Mouse (Mus musculus): Measurements from ENCODE around the gene Ipo7. TPM values are rescaled to one million over a fixed set of nuclear protein-coding genes. Genes with fewer than 3 reads are reported as not detected.
"Not testable (repeated sequence)": the region's sequence is repeated elsewhere in the genome, so short reads cannot be mapped to it uniquely, and the experiment has no call there.

Ipo7 gene
- polyA plus RNA-seq, 1 experiment = 54.4 TPM

DNA sequence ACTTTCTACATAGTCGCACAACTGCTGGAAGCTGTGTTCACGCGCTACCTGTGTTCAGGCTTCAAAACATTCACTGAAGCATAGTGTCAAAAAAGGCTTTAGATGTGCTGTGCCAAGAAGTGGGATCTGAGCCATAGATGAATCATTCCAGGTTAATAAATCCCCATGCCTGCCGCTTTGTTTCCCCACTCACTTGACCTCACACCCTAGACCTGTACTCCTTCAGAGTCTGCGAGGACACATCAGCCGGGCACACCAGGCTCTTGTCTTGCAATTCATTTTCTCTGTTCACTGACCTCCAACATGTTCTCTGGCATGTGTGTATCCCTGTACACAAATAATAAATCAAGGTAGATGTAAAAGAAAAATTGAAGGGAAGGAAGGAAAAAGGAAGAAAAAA, 9.0 kb upstream of the Ipo7 start:
- Histone ChIP-seq H3K4me3 (replicated peaks; ENCODE audit: control insufficient read depth, low read depth, low read length) (no peak overlapping the region), H3K27ac (ENCODE audit: control insufficient read depth, insufficient read depth, low read depth, low read length, poor library complexity) (no peak overlapping the region), H3K4me1 (ENCODE audit: control insufficient read depth, insufficient read depth, low read length) (no peaks in the 10 kb centered on the region; the same call in 1 of the 2 replicates)
- TF ChIP-seq POLR2A (IDR thresholded peaks at IDR 0.05; ENCODE audit: borderline replicate concordance, control insufficient read depth, low read depth, low read length) (no peak), CTCF (IDR thresholded peaks at IDR 0.05; ENCODE audit: control insufficient read depth, insufficient read depth, low read length) (no peak)
- 95% methylated on average over 6 of the region's 6 CpGs for WGBS

DNA sequence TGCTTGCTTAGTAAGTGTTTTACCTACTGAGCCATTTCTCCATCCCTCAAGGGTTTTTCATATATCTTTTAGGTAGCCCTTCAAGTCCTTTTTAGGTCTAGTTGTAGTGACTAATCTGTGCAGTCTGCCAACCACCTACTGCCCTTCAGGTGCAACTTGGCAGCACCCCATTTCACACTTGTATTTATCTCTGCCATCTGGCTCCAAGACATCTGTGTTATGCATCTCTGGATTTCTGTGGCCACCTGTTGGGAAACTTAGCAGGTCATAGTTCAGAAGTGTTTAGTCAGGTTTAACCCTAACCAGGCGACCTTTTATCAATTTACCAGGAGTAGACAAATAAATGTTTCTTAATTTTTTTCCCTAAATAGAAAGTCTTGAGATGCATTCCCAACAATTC, 6.7 kb upstream of the Ipo7 start:
- 57% methylated on average over 1 of the region's 1 CpGs for WGBS
- no peak overlapping the region for H3K27ac ChIP-seq (ENCODE audit: control insufficient read depth, insufficient read depth, low read depth, low read length, poor library complexity)
- H3K4me3 ChIP-seq (replicated peaks; ENCODE audit: control insufficient read depth, low read depth, low read length) = no peak overlapping the region
- TF ChIP-seq POLR2A (IDR thresholded peaks at IDR 0.05; ENCODE audit: borderline replicate concordance, control insufficient read depth, low read depth, low read length) (no peak), CTCF (IDR thresholded peaks at IDR 0.05; ENCODE audit: control insufficient read depth, insufficient read depth, low read length) (no peak)
- no peaks in the 10 kb centered on the region; the same call in 1 of the 2 replicates for H3K4me1 ChIP-seq (ENCODE audit: control insufficient read depth, insufficient read depth, low read length)

- Histone ChIP-seq H3K27ac (ENCODE audit: control insufficient read depth, insufficient read depth, low read depth, low read length, poor library complexity) (no peak overlapping the region), H3K4me1 (ENCODE audit: control insufficient read depth, insufficient read depth, low read length) (no peaks in the 10 kb centered on the region; the same call in 1 of the 2 replicates), H3K4me3 (replicated peaks; ENCODE audit: control insufficient read depth, low read depth, low read length) (no peak overlapping the region)
- no peak for TF ChIP-seq CTCF (IDR thresholded peaks at IDR 0.05; ENCODE audit: control insufficient read depth, insufficient read depth, low read length)
- TF ChIP-seq POLR2A (IDR thresholded peaks at IDR 0.05; ENCODE audit: borderline replicate concordance, control insufficient read depth, low read depth, low read length) = no peak
- 54% methylated on average over 5 of the region's 5 CpGs for WGBS
These were observed 3.8 kb upstream of the Ipo7 start for GRCm38 (mm10) chr7:110014272-110014671.

GRCm38 (mm10) chr7:110018631-110019482, 783 bp downstream of the Ipo7 start:
- TF ChIP-seq POLR2A (IDR thresholded peaks at IDR 0.05; ENCODE audit: borderline replicate concordance, control insufficient read depth, low read depth, low read length) (no peak), CTCF (IDR thresholded peaks at IDR 0.05; ENCODE audit: control insufficient read depth, insufficient read depth, low read length) (no peak)
- WGBS = under 1% methylated on average over 42 of the region's 42 CpGs
- peak overlapping the region; percentile 94 for H3K4me3 ChIP-seq (replicated peaks; ENCODE audit: control insufficient read depth, low read depth, low read length)
- peak overlapping the region; percentile 85 for H3K27ac ChIP-seq (ENCODE audit: control insufficient read depth, insufficient read depth, low read depth, low read length, poor library complexity)
- no peaks in the 10 kb centered on the region for H3K4me1 ChIP-seq (ENCODE audit: control insufficient read depth, insufficient read depth, low read length)

GRCm38 (mm10) chr7:110023553-110023952, 5.5 kb downstream of the Ipo7 start:
- WGBS = 74% methylated on average over 1 of the region's 1 CpGs

GRCm38 (mm10) chr7:110026594-110026993, 8.5 kb downstream of the Ipo7 start:
- H3K4me3 ChIP-seq (replicated peaks; ENCODE audit: control insufficient read depth, low read depth, low read length) = no peak overlapping the region
- WGBS = 73% methylated on average over 2 of the region's 2 CpGs
- no peak for TF ChIP-seq POLR2A (IDR thresholded peaks at IDR 0.05; ENCODE audit: borderline replicate concordance, control insufficient read depth, low read depth, low read length)
- TF ChIP-seq CTCF (IDR thresholded peaks at IDR 0.05; ENCODE audit: control insufficient read depth, insufficient read depth, low read length) = no peak
- H3K4me1 ChIP-seq (ENCODE audit: control insufficient read depth, insufficient read depth, low read length) = no peaks in the 10 kb centered on the region
- no peak overlapping the region for H3K27ac ChIP-seq (ENCODE audit: control insufficient read depth, insufficient read depth, low read depth, low read length, poor library complexity)

More at GRCm38 (mm10) chr7:110023553-110023952, 5.5 kb downstream of the Ipo7 start:
- no peak for TF ChIP-seq POLR2A (IDR thresholded peaks at IDR 0.05; ENCODE audit: borderline replicate concordance, control insufficient read depth, low read depth, low read length)
- TF ChIP-seq CTCF (IDR thresholded peaks at IDR 0.05; ENCODE audit: control insufficient read depth, insufficient read depth, low read length) = no peak
- Histone ChIP-seq H3K4me3 (replicated peaks; ENCODE audit: control insufficient read depth, low read depth, low read length) (no peak overlapping the region), H3K4me1 (ENCODE audit: control insufficient read depth, insufficient read depth, low read length) (no peaks in the 10 kb centered on the region), H3K27ac (ENCODE audit: control insufficient read depth, insufficient read depth, low read depth, low read length, poor library complexity) (no peak overlapping the region)

DNA sequence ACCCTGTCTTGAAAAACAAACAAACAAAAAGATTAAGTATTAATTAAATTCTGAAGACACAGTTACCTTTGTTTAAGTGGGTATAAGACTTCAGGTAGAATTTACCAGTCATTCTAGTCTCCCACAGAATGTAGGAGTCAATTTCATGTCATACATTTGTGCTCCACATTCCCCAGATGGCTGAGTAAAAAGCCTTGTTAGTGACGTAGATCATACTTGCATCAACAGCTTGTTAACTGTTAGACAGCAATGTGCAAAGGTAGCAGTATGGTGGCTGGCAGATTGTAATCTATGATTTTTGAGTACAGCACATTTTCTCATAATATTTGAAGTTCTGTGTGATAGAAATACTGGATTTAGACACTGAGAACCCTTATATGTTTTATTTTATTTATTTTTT, 10.8 kb downstream of the Ipo7 start:
- 68% methylated on average over 1 of the region's 1 CpGs for WGBS
- TF ChIP-seq CTCF (IDR thresholded peaks at IDR 0.05; ENCODE audit: control insufficient read depth, insufficient read depth, low read length) (no peak), POLR2A (IDR thresholded peaks at IDR 0.05; ENCODE audit: borderline replicate concordance, control insufficient read depth, low read depth, low read length) (no peak)
- no peaks in the 10 kb centered on the region for H3K4me1 ChIP-seq (ENCODE audit: control insufficient read depth, insufficient read depth, low read length)

DNA sequence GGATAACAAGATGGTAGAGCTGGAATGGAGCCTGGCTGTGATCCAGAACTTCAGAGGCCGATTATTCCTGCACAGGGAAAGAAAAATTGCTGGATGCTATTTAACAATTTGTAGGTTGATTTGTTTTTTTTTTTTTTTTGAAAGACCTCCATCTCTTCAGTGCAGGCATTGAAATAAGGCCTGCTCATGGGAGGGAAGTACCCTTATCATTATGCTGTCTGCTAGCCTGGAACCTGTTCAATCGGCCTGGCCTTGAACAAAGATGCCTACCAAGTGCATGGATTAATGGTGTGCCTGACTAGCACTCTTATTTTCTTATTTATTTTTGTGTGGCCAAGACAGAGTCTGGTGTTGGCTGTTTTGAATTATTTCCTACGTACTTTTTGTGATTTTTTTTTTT, 12.3 kb downstream of the Ipo7 start:
- WGBS = 81% methylated on average over 3 of the region's 3 CpGs
- H3K27ac ChIP-seq (ENCODE audit: control insufficient read depth, insufficient read depth, low read depth, low read length, poor library complexity) = no peak overlapping the region
- H3K4me1 ChIP-seq (ENCODE audit: control insufficient read depth, insufficient read depth, low read length) = no peaks in the 10 kb centered on the region
- H3K4me3 ChIP-seq (replicated peaks; ENCODE audit: control insufficient read depth, low read depth, low read length) = no peak overlapping the region
- no peak for TF ChIP-seq CTCF (IDR thresholded peaks at IDR 0.05; ENCODE audit: control insufficient read depth, insufficient read depth, low read length)
- TF ChIP-seq POLR2A (IDR thresholded peaks at IDR 0.05; ENCODE audit: borderline replicate concordance, control insufficient read depth, low read depth, low read length) = no peak

More for the DNA sequence above, 10.8 kb downstream of the Ipo7 start:
- Histone ChIP-seq H3K4me3 (replicated peaks; ENCODE audit: control insufficient read depth, low read depth, low read length) (no peak overlapping the region), H3K27ac (ENCODE audit: control insufficient read depth, insufficient read depth, low read depth, low read length, poor library complexity) (no peak overlapping the region)

GRCm38 (mm10) chr7:110057723-110058122, 39.6 kb downstream of the Ipo7 start:
- not testable (repeated sequence) for H3K27ac ChIP-seq (ENCODE audit: control insufficient read depth, insufficient read depth, low read depth, low read length, poor library complexity); H3K4me1 ChIP-seq (ENCODE audit: control insufficient read depth, insufficient read depth, low read length); H3K4me3 ChIP-seq (replicated peaks; ENCODE audit: control insufficient read depth, low read depth, low read length)
- 91% methylated on average over 2 of the region's 2 CpGs for WGBS
